Mouse (Mus musculus): ENCODE measurements around the gene Tmem245.

Gene Tmem245

DNA sequence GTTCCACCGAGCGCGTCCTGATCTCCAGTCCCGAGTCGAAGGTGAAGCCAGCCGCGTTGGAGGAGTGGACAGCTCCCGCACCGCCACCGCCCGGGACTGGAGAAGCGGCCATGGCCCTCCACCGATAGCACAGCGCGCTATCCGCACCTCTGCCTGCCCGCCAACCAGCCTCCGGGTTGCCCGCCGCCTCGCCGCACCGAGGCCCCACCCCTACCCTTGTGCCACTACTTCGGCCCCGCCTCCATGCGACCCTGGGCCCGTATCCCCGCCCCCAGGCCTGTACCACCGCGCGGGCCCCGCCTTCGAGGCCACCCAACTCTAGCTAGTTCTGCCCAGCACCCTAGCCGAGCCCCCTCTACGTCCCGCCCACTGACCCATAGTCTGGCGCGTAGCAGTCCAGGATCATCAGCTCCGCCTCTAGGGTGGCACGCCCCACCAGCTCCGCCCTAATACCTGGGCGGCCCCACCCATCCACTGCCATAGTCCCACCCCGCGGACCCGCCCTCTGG, 82.2 kb downstream of the Tmem245 start, which contains the start of gene Ctnnal1:
Gene Ctnnal1, minus strand, starts transcription at position 186 of the 509 bp plus-strand sequence.
- peak; percentile 95 for DNase-seq (ENCODE audit: low spot score)

DNA sequence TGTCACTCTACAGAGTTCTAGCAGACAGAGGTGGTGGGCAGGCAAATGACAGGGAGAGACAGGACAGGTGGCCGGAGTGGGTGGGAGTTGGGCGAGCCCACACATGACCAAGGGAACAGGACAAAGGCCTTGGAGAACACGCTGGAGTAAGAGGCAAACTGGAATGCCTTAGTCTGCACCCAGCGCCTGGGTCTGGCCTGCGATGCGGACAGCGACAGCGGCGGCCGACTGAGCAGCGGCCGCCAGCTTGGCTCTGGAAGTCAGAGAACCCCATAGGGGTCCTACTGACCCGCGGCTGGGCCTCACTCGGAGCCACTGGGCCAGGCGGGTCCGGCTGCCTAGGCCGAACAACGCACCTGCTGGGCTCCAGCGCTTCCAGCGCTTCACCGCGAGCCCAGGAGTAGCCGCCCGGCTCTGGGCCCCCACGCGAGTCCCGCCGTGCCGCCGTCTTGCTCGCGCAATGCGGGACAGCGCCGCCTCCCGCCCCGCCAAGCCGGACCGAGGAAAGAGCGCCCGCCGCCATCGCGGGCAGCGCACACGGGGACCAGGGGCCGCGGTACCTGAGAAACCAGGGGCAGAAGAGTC, 82.7 kb downstream of the Tmem245 start:
- peak; percentile 36 for DNase-seq (ENCODE audit: low spot score)

DNA sequence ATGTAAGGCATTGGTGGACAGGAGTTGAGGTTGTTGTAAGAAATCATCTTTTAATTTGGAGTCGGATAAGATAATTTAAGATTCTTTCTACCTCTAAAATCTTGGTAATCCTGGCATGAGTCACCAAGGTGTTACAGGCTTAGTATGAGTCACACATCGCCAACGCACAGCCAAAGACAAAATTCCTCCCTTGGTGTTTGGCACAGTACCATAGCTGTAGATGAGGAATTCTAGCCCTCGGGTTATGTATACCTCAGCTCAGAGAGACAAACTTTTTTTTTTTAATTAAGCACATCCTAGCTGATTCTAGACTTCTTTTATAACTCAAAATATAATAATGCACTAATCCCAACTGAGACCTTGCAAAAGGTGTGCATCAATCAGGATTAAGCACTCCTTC, 83.2 kb downstream of the Tmem245 start:
- peak; percentile 28 for DNase-seq (ENCODE audit: low spot score)

DNA sequence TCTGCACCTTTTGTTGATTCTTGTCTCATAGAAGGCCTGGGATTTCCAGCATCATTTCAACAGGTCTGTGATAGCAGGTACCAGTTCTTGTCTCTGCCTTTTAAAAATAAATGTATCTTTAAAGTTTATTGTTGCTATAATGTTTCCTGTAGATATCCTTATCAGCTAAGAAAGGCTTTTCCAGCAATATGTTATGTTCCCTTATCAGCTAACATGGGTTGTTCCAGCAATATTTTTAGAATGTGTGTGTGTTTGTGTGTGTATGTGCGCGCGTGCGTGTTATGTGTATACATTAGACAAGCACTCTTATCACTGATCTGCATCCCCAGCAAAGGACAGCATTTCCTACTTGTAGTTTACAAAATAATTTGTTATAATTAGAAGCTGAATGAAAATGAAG, 85.7 kb downstream of the Tmem245 start:
- no peak for DNase-seq (ENCODE audit: low spot score)

DNA sequence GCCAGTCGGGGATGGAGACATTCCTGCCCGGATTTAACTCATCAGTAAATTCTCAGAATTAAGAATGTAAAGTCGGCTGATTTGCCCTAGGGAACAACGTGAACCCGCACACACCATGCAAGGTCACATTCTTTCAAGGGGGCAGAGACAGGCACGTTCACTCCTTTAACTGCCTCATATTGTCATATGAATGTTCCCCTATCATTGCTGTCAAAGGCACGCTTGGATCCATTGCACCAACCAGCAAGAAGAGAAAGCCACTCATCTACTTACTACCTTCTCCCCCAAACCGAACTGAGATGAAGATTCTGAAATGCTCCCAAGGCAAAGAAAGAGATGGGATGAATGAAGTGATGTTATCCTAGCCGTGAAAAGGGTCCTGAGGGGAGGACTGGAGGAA, 88.5 kb downstream of the Tmem245 start:
- no peak for DNase-seq (ENCODE audit: low spot score)

DNA sequence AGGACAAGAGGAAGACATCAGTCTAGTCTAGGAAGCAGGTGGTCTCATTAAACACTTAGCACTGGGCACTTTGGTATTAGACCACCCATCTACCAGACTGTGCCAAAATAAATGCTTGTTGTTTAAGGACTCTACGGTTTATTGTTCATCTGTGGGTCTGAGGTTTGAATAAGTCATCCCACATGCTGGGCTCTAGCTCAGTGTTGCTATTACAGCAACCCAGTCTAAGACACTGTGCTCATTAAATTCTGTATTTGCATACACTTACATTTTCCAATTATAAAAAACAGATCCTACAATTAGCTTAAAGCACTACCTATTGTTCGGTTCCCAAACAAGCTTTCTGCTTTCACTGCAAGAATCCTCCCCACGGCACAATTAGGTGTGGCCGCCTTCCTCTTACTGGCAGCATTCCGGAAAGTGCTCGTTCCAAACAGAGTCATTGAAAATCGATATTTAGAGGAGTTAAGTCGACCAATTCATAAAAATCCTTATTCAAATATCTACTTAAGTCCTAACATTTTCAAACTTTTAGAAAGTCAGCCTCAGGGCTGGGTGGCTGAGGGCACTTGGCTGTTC, 90.8 kb downstream of the Tmem245 start:
- DNase-seq (ENCODE audit: low spot score): no peak

DNA sequence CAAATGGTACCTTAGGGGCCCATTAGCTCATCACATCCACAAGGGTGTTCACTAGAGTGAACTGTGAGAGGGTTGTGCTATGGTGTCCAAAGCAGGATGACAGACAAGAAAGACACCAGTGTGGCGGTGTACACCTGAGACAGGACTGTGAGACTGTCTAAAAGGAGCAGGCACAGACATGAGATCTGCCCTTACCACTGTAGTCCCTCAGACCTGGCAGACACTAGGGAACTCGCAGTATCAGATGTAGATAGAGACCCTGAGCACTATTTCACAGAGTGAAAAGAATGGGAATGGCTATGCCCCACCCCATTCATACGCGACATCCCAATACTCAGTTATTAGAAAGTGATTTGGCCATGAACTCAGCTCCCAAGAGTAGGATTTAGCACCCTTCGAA, 91.3 kb downstream of the Tmem245 start:
- DNase-seq (ENCODE audit: low spot score): no peak

DNA sequence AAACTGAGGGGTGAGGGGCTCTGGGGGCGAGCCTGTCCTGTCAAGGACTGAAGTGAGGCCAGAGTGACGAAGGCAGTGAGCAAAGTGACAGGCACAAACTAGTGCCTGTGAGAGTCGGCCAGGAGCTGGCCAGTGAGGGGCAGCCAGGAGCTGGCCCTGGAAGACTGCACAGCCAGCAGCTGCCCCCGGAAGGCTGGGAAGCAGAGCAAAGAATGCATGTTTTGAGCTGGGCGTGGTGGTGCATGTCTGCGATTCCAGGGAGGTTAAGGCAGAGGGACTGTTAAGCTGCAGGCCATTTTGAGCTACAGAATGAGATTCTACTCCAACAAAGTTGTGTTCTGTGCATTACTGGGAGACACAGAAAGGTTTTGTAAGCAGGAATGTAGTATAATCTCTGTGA, 96.5 kb downstream of the Tmem245 start:
- DNase-seq (ENCODE audit: low spot score): peak; percentile 38

DNA sequence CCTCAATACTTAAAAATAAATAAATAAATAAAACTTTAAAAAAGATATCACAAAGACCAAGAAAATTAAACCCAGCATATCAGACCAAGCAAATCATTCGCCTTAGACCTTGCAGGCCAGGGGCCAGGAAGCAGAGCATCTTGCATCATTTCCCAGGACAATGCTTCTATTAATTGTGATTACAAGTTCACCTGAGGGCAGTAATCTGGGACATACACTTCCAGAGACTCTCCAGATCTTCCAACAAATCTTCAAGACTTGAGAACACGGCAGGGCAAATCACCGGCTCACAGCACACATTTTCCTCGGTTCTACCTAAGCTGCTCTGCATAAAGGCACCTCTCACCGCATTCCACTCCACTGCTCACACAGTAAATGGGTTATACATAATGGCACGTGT, 99.2 kb downstream of the Tmem245 start:
- no peak for DNase-seq (ENCODE audit: low spot score)

DNA sequence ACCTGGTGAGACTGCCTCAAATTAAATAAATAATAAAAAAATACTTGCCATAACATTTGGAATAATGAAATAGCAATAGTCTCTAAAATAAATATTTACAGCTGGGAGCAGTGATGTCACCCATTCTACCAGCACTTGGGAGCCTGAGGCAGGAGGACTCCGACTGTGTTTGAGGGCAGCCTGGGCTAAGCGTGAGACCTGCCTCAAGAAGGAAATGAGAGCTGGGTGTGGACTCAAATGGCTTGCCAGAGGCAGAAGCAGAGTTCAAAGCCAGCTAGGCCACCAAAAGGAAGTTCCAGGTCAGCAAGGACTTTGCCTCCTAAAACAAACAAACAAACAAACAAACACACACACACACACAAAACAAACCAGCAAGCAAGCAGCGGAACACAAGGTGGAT, 99.8 kb downstream of the Tmem245 start:
- no peak for DNase-seq (ENCODE audit: low spot score)

DNA sequence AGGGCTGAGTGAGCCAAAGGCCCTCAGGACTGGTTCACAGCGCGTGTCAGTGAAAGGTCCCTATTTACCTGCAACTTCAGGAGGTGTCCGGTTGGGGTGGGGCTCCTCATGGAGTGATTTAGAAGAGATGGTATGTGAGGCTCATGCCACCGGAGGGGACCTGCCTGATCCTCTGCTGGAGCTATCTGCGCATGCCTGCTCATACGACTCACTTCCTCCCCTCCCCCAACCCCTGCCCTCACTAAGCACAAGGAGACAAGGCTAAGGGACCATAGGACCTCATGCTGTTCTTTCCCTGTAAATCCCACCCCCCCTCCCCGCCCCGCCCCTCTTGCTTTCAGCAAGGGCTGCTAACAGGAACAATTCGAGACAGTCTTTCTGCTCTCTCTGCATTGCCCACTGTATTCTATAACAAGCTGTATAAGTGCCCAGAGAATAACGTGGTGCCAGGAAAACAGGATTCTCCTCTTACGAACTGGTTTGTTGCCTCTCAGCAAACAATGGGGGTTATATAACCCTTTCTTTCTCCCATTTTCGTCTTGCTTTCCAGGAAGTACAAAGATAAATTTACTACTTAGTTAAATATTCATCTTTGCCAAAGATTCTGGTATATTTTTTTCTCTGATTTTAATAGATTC, 101.2 kb downstream of the Tmem245 start:
- no peak for DNase-seq (ENCODE audit: low spot score)

DNA sequence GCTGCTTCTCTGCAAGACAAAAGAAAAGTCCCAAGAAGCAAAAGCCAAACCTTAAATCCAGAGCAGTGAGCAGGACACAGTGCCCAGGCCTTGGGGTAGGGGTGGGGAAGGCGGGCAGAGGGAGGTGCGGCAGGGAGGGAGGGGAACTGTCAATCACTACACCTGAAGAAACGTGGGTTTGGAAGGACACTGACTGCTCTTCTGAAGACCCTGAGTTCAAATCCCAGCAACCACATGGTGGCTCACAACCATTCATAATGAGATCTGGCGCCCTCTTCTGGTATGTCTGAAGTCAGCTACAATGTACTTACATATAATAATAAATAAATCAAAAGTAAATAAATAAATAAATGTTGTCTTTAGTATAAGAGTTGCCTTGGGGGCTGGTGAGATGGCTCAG, 102.3 kb downstream of the Tmem245 start:
- DNase-seq (ENCODE audit: low spot score): no peak

DNA sequence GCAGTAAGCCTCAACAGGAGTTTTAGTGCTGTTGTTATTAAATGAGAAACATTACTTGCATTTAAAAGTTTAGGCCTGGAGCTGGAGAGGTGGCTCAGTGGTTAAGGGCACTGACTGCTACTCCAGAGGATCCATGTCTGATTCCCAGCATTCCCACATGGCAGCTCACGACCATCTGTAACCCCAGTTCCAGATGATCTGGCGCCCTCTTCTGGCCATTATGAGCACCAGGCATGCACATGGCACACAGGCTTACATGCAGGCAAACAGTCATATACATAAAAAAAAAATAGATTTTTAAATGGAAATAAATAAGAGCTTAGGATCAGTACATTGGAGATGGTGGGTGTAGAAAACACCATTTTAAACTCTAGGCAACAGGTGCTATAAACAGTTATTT, 103.3 kb downstream of the Tmem245 start:
- DNase-seq (ENCODE audit: low spot score): no peak

DNA sequence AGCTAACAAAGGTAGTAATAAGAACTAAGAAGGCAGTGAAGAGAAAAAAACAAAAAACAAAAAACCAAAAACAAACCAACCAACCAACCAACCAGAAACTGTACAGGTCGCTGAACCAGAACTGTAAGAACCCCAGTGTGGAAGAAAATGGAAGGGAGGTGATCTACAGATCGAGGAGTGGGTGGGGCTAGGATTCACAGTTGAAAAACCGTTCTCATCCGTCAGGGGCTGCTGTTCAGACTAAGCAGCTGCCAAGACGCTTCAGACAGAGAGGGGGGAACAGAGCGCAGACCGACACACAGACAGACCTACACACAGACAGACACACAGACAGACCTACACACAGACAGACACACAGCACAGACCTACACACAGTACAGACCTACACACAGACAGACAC, 104.7 kb downstream of the Tmem245 start:
- no peak for DNase-seq (ENCODE audit: low spot score)

DNA sequence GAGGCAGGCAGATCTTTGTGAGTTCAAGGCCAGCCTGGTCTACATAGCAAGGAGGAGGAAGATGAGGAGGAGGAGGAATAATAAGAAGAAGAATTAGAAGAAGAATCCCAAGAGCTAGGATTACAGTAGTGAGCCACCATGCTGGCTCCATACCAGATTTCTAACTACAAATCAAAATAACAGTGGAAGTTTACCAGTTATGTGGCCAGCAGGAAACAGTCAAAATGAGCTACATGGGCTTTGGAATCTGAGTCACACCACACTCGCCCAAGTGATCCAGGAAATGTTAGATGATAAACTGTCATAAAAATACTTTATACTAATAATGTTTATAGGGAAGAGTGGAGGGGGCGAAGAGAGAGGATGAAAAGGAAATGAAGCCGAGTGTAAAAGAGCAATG, 106.9 kb downstream of the Tmem245 start:
- DNase-seq (ENCODE audit: low spot score): no peak

DNA sequence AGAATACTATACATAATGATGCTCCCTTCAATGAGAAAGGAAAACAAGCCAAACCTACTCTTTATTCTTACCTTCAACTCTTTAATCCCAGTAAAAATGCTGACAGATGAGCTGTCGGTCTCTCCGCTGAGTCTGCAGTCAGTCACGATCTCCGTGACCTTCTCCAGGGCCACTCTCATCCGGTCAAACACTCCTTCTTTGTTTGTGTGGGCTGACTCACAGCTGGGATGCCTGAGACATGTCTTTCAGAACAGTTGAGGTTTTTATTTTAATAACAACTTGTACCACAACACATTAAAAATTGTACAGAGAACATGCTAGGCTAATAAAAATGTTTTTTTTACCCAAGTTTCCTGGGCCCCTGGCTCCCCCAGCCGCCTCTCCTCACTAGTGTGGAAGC, 109.6 kb downstream of the Tmem245 start:
- no peak for DNase-seq (ENCODE audit: low spot score)

DNA sequence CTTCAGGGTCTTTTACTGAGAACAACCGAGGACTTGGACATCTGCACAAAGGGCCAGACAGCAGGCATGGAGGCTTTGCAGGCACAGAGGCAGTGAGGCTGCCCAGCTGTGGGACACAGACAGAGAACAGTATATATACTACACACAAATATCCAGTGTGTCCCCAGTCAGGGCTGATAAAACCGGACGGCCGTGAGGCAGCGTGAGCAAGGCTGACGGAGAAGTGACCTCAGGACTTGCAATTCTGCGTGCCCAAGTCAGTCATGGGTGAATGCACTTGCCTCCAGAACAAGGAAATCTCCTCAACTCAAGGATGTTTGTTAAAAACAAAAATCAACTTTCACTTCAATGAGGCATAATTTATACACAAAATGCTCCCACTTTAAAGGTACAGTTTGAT, 115.2 kb downstream of the Tmem245 start:
- no peak for DNase-seq (ENCODE audit: low spot score)

DNA sequence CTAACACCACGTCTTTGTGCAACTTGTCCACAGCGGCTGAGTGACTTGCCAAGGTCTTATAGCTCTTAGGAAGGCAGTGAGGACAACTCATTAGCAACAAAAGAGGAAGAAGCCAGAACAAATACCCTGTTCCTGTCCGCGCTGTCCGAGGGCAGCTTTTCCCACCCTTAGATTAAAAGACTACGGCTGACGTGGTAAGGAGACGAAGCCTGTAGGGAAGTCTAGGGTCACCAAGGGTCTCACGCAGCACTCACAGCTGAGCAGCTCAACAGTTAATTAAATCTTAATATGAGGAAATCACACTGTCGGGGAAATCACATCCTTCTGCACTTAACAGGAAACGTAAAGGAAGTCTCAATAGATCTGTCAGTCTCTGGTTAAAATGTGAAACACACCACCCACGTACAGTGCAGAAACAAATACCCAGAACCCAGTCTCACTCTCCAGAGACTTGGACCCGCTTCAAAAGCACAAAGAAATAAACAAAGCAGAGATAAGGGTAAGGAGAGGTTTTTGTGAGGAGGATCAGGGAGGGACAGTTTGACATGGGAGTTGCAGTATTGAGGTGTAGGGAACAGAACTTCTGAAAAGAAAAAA, 116.1 kb downstream of the Tmem245 start:
- no peak for DNase-seq (ENCODE audit: low spot score)

DNA sequence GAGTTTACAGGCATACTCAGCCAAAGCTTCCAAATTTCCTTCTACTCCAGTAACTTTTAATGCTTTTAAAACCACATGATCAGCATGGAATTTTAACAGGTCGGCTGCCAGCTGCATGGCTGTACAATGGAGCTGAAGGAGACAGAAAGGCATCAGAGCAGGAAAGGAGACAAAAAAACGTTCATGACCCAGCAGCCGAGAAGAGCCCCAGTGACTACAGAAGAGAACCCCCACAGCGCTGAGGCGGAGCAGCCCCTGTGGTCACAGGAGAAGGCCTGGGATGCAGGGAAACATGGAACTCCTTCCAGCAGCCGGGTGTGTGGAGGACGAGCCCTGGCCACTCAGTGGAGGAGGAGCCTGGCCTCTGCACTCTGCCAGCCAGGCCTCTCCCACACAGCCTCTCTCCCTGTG, 117.7 kb downstream of the Tmem245 start:
- peak; percentile 44 for DNase-seq (ENCODE audit: low spot score)

DNA sequence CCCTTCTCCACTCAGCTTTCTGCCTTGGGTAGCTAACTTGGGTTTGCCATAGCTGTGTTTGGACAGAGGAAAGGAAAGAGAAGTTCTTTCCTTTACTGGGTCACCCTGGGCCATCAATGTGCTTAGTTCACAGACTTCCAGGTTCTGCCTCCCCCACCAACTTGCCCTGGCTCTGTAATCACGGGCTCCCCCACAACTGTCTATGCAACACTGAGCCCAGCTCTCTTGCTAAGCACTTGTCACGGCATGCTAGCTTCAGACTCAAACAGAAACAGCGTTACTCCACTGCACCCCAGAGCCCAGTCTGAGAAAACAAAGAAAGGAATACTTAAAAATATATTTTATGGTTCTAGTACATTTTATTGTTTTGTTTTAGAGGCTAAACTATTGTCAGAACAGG, 118.3 kb downstream of the Tmem245 start:
- DNase-seq (ENCODE audit: low spot score): no peak

DNA sequence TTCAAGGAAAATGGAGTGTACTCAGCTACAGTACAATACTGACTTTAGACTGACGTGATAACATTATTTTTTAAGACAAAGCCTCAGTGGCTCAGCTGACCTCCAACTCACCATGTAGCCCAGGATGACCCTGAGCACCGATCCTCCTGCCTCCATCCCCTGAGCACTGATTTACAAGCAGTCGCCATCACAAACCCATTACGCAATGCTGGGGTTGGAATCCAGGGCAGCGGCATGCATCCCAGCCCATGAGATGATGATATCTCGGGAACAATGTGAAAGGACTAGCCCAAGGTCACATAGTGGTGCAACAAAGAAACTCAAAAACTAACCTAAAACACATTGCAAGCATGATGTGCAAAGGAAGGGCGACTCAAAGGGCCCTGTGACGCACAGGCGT, 123.0 kb downstream of the Tmem245 start:
- DNase-seq (ENCODE audit: low spot score): no peak

DNA sequence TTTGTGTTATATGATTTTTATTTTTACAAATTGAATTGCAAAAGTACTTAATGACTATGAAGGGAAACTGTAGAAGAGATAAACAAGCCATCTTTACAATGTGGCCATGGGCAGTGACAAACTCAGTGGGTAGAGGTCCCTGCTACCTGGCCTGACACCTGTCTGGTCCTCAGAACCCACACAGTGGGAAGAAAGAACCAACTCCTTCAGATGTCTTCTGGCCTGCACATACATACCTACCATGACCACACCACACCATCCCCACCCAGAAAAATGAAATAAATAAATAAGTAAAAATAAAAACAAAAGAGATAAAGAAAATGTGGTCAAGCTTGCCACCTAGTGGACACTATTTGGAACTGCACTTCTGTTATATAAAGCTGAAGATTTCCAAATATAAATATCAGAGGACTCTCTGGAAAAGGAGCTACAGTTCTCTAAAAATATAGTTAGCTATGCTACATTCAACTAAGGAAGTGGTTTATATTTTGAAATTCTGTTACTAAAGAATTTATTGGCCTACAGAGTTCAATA, 127.2 kb downstream of the Tmem245 start:
- no peak for DNase-seq (ENCODE audit: low spot score)

Measured in urinary bladder, postnatal 14 days (tissue).